Mouse (Mus musculus) CH12.LX (cell line): ENCODE results near the gene Ttc7b.

Experiments used
- CHD2 ChIP-seq: IDR thresholded peaks from 2 replicates; pipeline ENCODE4 v1.6.1; 2011; ENCODE audit warnings: low read length, improper control_type of control experiment
- CTCF ChIP-seq, 2 experiments: IDR thresholded peaks in 1 of 2; conservative IDR thresholded peaks in 1 of 2; 2 replicates each; pipeline ENCODE4 v1.5.1; 2011 to 2012; ENCODE audit warnings: low read depth in 2 of 2, low read length in 2 of 2, improper control_type of control experiment in 1 of 2, inconsistent platforms in 1 of 2, mild to moderate bottlenecking in 1 of 2, moderate library complexity in 1 of 2
- E2F4 ChIP-seq: IDR thresholded peaks from 2 replicates; pipeline ENCODE4 v1.6.1; 2011; ENCODE audit warnings: low read depth, low read length, improper control_type of control experiment; ENCODE audit not compliant: insufficient replicate concordance
- HCFC1 ChIP-seq: IDR thresholded peaks from 2 replicates; pipeline ENCODE4 v1.6.1; 2012; ENCODE audit warnings: low read depth, mild to moderate bottlenecking, inconsistent platforms, low read length, improper control_type of control experiment
- KAT2A ChIP-seq: IDR thresholded peaks from 2 replicates; pipeline ENCODE4 v1.6.1; 2012; ENCODE audit warnings: low read length, improper control_type of control experiment, inconsistent platforms; ENCODE audit not compliant: insufficient replicate concordance
- MAFK ChIP-seq: IDR thresholded peaks from 2 replicates; pipeline ENCODE4 v1.6.1; 2011; ENCODE audit warnings: low read length, improper control_type of control experiment; ENCODE audit not compliant: insufficient replicate concordance
- MAZ ChIP-seq: IDR thresholded peaks from 2 replicates; pipeline ENCODE4 v1.6.1; 2012; ENCODE audit warnings: low read depth, mild to moderate bottlenecking, inconsistent platforms, low read length, improper control_type of control experiment, moderate library complexity
- NELFE ChIP-seq: IDR thresholded peaks from 2 replicates; pipeline ENCODE4 v1.6.1; 2011; ENCODE audit warnings: low read depth, low read length, improper control_type of control experiment
- POLR2A ChIP-seq: IDR thresholded peaks from 2 replicates; pipeline ENCODE4 v1.6.1; 2011; ENCODE audit warnings: low read depth, mild to moderate bottlenecking, improper control_type of control experiment, low read length
- TBP ChIP-seq: conservative IDR thresholded peaks from 2 replicates; pipeline ENCODE4 v1.6.1; 2011; ENCODE audit warnings: low read depth, low read length, improper control_type of control experiment
- ZMIZ1 ChIP-seq: IDR thresholded peaks from 2 replicates; pipeline ENCODE4 v1.6.1; 2012; ENCODE audit warnings: low read depth, mild to moderate bottlenecking, inconsistent platforms, low read length, improper control_type of control experiment

- TF ChIP-seq CTCF (conservative IDR thresholded peaks at IDR 0.05 in 1 of 2, IDR thresholded peaks at IDR 0.05 in 1 of 2; ENCODE audit: low read depth in 2 of 2, low read length in 2 of 2), result no peak
- TF ChIP-seq POLR2A, result no peak
- no peak for TF ChIP-seq TBP
- no peak for TF ChIP-seq MAFK
- TF ChIP-seq E2F4, result no peak
- TF ChIP-seq HCFC1, result no peak
- no peak for TF ChIP-seq KAT2A
- TF ChIP-seq CHD2, result no peak
- no peak for TF ChIP-seq NELFE
- TF ChIP-seq MAZ, result no peak
- TF ChIP-seq ZMIZ1, result no peak
Observed at GRCm38 (mm10) chr12:100372785-100373184, 147.8 kb downstream of the Ttc7b start.
